Mouse (Mus musculus): ENCODE measurements around the gene Gm45837.
A peak's percentile ranks its signal among the peaks of the same experiment; 100 is the strongest.

Gene Gm45837

DNA sequence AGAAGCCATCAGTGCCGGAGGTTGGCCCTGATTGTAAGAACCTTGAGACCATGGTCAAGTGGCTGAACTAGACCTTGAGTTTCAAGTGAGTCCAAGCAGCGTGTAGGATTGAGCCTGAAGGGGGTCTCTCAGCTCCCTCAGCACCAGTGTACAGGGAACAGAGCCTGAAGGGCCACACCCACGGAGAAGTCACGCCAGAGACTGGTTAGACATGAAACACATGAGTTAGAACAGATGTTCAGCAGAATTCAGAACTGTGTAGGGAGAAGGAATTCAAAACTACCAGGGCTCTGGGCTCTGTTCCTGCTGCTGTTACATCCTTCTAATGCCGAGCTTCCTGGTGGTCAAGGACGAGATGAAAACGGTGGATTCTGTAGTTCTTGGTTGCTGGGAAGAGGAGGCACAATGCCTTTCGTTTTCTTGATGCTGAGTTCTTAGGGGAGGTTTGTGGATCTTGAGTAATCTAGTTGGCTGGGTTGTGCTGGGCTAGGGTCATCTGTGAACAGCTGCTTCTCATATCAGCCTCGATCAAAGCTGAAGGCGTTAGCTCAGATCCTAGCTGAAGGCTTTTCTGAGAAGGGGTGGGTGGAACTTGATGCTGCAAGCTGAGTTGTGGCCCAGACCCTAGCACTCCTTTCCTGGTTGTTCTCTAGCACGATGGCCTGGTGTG is at the start of gene Gm45837:
Gm45837 (plus strand) TSS at position 620 of the 670 bp plus-strand sequence.
- DNase-seq, result no peak

- no peak for DNase-seq
These were observed 49.7 kb upstream of the Gm45837 start for GRCm38 (mm10) chr7:101361021-101361420.

DNA sequence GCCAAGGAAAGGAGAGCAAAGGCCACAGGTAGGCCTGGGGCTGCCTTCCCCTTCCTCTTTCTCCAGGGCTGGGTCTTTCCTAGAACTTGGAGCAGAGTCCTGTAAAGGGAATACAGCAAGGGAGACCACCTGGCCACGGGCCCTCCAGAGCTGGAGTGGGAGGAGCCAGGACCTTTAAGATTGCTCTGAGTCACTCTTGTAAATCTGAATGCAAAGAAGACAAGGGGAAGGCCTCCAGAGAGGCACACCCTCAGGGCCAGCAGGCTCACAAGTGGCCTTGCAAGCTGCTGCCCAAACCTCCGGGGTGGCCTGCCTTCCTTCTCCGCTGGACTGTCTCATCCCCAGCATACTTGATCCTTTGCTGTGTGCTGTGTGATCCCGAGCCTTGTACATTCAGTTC is 48.9 kb upstream of the Gm45837 start:
- DNase-seq, result no peak

DNA sequence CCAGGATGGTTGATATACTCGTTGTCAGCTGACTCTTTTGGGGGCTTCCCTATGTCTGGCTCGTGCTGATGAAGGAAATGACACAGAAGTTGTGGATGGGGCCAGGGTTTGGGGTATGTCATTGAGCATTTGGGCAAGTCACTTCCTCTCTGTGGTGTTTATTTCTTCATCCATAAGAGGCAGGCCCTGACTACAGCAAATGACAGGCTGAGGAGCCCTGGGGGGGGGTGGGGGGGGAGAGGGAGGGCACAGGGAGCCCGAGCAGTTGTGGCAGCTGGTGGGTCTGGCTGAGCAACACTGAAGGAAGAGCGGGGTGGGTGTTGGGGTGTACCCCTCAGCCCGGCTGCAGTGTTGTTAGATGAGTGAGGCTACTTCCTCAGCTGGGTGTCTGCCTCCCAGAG is 47.9 kb upstream of the Gm45837 start:
- no peak for DNase-seq

- no peak for DNase-seq
These were observed 46.8 kb upstream of the Gm45837 start for GRCm38 (mm10) chr7:101363914-101364313.

DNA sequence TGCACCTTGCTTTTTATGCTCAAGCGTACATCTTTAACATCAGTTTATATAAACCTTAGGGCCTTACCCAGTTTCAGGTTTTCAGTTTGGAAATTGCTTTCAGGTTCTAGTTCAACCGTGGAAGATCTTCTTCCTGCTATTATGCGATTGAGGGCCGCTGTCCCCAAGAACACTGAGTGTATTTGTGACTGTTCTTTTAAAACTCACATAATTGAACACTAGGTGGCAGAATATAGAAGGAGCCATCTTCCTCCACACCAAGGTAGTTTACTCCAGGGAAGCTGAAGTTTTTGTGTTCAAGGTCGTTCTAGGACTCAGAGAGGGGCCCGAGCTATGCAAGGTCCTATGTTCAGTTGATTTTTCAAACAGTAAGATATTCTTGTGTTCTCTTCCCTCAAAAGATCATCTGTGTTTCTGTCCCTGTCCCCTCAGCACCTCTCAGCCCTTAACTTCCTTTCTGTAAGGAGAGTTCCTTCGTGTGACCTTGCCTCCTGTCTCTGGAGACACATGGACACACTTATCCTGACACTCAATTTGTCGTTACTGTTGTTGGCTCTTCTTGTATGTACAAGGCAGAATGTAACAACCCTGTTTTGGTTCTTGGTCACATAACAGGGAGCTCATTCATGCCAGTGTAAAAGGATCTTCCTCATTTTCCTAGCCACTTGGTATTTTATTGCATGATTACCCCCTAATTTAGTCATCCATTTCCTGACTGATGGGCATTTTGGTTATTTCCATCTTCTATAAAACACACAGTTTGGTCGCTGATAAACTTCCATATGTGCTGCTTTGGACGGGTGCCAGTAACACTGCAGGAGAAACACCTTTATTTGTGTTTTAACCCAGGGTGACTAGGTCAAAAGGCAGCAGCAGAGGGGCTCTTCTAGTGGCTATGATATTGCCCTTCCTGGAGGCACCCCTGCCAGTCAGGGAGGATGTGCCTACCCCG is 42.5 kb upstream of the Gm45837 start:
- no peak for DNase-seq

GRCm38 (mm10) chr7:101369666-101370065 is 41.0 kb upstream of the Gm45837 start:
- no peak for DNase-seq

- no peak for DNase-seq
These were observed 37.6 kb upstream of the Gm45837 start for GRCm38 (mm10) chr7:101373082-101373481.

DNA sequence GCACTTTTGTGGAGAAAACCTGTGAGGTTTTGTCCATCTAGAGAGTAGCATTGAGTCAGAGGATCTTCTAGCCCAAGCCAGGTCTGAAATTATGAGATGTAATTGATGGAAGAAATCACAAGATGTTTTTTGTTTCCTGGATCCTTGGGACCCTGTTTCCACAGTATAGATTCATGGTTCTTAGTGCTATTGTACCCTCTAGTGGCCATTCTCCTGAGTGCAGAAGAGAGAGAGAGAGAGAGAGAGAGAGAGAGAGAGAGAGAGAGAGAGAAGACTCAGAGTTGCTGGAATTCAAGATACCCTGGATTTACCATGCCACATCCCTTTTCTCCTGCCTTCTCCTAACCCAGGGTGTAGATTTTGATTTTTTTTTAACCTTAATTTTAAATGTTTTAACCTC is 36.5 kb upstream of the Gm45837 start:
- DNase-seq, result peak; percentile 87

DNA sequence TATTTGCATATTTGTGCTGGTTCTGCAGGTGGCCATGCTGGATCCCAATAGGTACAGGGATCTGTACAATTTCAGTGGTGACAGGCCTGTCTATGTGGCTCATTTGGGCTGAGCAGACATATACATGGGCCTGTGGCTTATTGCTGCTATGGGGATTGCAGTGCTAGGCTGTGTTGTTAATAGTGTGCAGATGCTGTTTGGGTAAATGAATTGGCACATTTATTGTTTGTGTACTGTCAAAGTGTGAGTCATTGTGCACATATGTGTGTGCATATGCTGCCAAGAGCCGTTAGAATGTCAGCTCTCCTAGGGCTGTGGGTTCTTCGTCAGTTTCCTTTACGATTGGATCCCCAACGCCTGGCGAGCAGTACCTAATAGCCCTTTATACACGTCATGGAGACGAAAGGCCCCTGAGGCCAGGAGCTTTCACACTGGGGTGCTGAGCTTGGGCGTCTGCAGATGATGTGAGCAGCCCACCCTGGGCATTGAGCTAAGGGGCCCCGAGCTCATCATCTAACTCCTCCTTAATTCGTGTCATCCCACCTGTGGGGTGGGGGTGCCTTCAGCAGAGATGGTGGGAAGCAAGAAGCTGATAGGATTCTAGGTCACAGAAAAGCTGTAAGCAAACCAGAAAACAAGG is 33.9 kb upstream of the Gm45837 start:
- no peak for DNase-seq

GRCm38 (mm10) chr7:101377741-101378262 is 32.9 kb upstream of the Gm45837 start:
- no peak for DNase-seq

GRCm38 (mm10) chr7:101378285-101378684 is 32.4 kb upstream of the Gm45837 start:
- no peak for DNase-seq

- no peak for DNase-seq
These were observed 31.8 kb upstream of the Gm45837 start for GRCm38 (mm10) chr7:101378796-101379465.

DNA sequence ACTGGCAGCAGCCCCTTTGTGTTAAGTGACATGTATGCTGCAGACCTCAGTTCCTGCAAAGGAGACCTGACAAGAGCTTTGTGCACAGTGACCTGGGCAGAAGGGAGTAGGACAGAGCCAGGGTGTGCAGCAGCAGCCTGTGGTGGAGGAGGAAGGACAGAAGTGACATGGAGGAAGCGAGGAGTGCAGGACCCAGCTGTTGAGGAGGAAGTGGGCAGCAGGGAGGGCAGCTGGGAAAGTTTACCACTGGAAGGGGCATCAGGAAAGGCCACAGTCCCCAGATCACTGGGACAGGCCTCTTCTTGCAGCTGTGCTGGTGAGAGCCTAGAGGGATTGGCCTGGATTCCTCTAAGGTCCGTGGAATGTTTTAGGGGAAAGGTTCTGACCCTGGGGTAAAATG is 31.0 kb upstream of the Gm45837 start:
- DNase-seq, result no peak

GRCm38 (mm10) chr7:101381512-101381911 is 29.2 kb upstream of the Gm45837 start:
- no peak for DNase-seq

- no peak for DNase-seq
These were observed 28.3 kb upstream of the Gm45837 start for GRCm38 (mm10) chr7:101382378-101382777.

- no peak for DNase-seq
These were observed 26.9 kb upstream of the Gm45837 start for GRCm38 (mm10) chr7:101383756-101384155.

GRCm38 (mm10) chr7:101384931-101385330 is 25.8 kb upstream of the Gm45837 start:
- no peak for DNase-seq

- DNase-seq, result no peak
These were observed 25.4 kb upstream of the Gm45837 start for GRCm38 (mm10) chr7:101385331-101385733.

DNA sequence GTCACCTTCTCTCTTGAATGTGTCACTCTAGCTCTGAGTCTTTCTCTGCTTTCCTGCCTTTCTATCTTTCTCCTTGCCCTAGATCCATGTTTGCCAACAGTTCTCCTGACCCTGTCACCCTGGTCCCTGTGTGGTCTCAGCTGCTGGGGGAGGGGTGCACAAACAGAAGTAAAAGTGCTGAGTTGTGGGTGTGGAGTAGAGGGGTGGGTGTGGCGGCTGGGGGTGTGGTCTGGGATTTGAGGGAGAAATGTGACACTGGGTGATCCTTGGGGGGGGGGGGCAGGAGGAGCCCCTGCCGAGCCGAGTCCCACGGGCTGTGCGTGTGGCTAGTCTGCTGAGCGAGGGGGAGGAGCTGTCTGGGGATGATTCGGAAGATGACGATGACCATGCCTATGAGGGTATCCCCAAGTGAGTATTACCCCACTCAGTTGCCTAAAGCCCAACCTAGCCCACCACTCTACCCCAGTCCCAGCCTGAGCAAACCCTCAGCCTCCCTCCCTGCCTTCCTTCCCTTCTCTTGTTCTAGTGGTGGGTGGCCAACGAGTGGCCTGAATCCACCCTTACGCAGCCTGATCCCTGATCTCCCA is 24.7 kb upstream of the Gm45837 start:
- DNase-seq, result no peak

- DNase-seq, result no peak
These were observed 21.4 kb upstream of the Gm45837 start for GRCm38 (mm10) chr7:101389256-101389655.

- DNase-seq, result no peak
These were observed 18.7 kb upstream of the Gm45837 start for GRCm38 (mm10) chr7:101391909-101392479.
